In the genomic region with DNA sequence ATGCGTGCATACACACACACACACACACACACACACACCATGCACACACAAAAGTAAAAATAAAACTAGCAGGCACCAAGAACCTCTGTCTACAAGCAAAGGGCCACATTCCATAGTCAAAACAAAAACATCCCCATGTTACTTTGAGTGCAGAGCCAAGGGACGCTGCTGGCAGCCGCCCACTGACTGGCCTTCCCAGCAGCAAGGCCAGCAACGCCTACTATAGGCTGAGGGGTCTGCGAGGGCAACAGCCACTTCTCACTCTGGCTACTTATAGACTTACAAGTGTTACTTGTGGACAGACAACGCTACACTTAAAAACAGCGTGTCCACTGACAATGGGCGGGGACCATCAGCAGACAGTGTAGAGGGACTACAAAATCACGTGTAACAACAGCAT, we compare ENCODE assay signal across 8 mouse cellular contexts. TPM values are rescaled to one million over a fixed set of nuclear protein-coding genes. Genes with fewer than 3 reads are reported as not detected.
A peak's percentile ranks its signal among the peaks of the same experiment; 100 is the strongest.
DNase-seq lines count a peak whose midpoint lies in the region; ATAC-seq lines count a peak whose summit lies in the region.

No protein-coding gene starts in this region.

- no peak overlapping the region for H3K9ac ChIP-seq in forebrain, embryonic 11.5 days (ENCODE audit: low read length)
- H3K9ac ChIP-seq in midbrain, embryonic 11.5 days (ENCODE audit: low read length): no peak overlapping the region
- no peak overlapping the region for H3K9ac ChIP-seq in midbrain, embryonic 16.5 days (ENCODE audit: low read depth, low read length)
- H3K9ac ChIP-seq in hindbrain, embryonic 14.5 days: no peak overlapping the region
- no peak overlapping the region for H3K9ac ChIP-seq in neural tube, embryonic 15.5 days (replicated peaks)

- DNase-seq in forebrain, embryonic 10.5 days (ENCODE audit: extremely low spot score, low spot score): no peak
- DNase-seq in forebrain, embryonic 11.5 days (ENCODE audit: low spot score): no peak
- DNase-seq in midbrain, embryonic 11.5 days (ENCODE audit: low spot score, missing footprints): no peak
- no peak for DNase-seq in hindbrain, embryonic 14.5 days (ENCODE audit: low spot score)
- DNase-seq in layer of hippocampus, postnatal 36 days: no peak

- no peak overlapping the region for H3K4me3 ChIP-seq in forebrain, embryonic 10.5 days
- H3K4me3 ChIP-seq in forebrain, embryonic 11.5 days (ENCODE audit: low read depth, low read length): no peak overlapping the region
- H3K4me3 ChIP-seq in midbrain, embryonic 11.5 days (ENCODE audit: low read depth, low read length): no peak overlapping the region
- no peak overlapping the region for H3K4me3 ChIP-seq in midbrain, embryonic 16.5 days (ENCODE audit: low read depth, low read length)
- no peak overlapping the region for H3K4me3 ChIP-seq in hindbrain, embryonic 14.5 days (replicated peaks; ENCODE audit: low read length)
- no peak overlapping the region for H3K4me3 ChIP-seq in neural tube, embryonic 15.5 days (replicated peaks)

- peaks cover 92% of the 10 kb centered on the region for H3K4me1 ChIP-seq in forebrain, embryonic 10.5 days
- peaks cover 55% of the 10 kb centered on the region for H3K4me1 ChIP-seq in forebrain, embryonic 11.5 days (replicated peaks; ENCODE audit: control insufficient read depth, insufficient read depth, low read length)
- peaks cover 40% of the 10 kb centered on the region for H3K4me1 ChIP-seq in midbrain, embryonic 11.5 days (ENCODE audit: control insufficient read depth, insufficient read depth, low read length)
- peaks cover 65% of the 10 kb centered on the region for H3K4me1 ChIP-seq in midbrain, embryonic 16.5 days (ENCODE audit: control insufficient read depth, insufficient read depth, low read length)
- H3K4me1 ChIP-seq in hindbrain, embryonic 14.5 days (replicated peaks; ENCODE audit: control insufficient read depth, insufficient read depth, low read length): peaks cover 77% of the 10 kb centered on the region
- peaks cover 91% of the 10 kb centered on the region for H3K4me1 ChIP-seq in neural tube, embryonic 15.5 days

- no peaks in the 10 kb centered on the region; the same call in 1 of the 2 replicates for H3K9me3 ChIP-seq in forebrain, embryonic 10.5 days
- H3K9me3 ChIP-seq in forebrain, embryonic 11.5 days (ENCODE audit: control insufficient read depth, low read length): no peaks in the 10 kb centered on the region
- no peaks in the 10 kb centered on the region for H3K9me3 ChIP-seq in midbrain, embryonic 11.5 days (ENCODE audit: control insufficient read depth, low read length)
- no peaks in the 10 kb centered on the region for H3K9me3 ChIP-seq in midbrain, embryonic 16.5 days (replicated peaks; ENCODE audit: control insufficient read depth, low read length, poor library complexity, severe bottlenecking)
- no peaks in the 10 kb centered on the region for H3K9me3 ChIP-seq in hindbrain, embryonic 14.5 days (ENCODE audit: control insufficient read depth, low read length)
- no peaks in the 10 kb centered on the region for H3K9me3 ChIP-seq in neural tube, embryonic 15.5 days (replicated peaks)

- no peak overlapping the region for H3K4me2 ChIP-seq in forebrain, embryonic 11.5 days (ENCODE audit: low read depth, low read length, severe bottlenecking)
- H3K4me2 ChIP-seq in midbrain, embryonic 11.5 days: no peak overlapping the region
- no peak overlapping the region for H3K4me2 ChIP-seq in midbrain, embryonic 16.5 days (ENCODE audit: low read length)
- H3K4me2 ChIP-seq in hindbrain, embryonic 14.5 days (replicated peaks): peak overlapping the region; percentile 28
- peak overlapping the region; percentile 26 for H3K4me2 ChIP-seq in neural tube, embryonic 15.5 days

- H3K27ac ChIP-seq in forebrain, embryonic 10.5 days: peak overlapping the region; percentile 42; the same call in 1 of the 2 replicates
- no peak overlapping the region for H3K27ac ChIP-seq in forebrain, embryonic 11.5 days (ENCODE audit: low read depth, low read length)
- no peak overlapping the region for H3K27ac ChIP-seq in midbrain, embryonic 11.5 days (ENCODE audit: low read depth, low read length)
- no peak overlapping the region for H3K27ac ChIP-seq in midbrain, embryonic 16.5 days (ENCODE audit: low read length)
- H3K27ac ChIP-seq in hindbrain, embryonic 14.5 days: 0 out of 2 replicates have a peak overlapping the region, but pooled peaks have one; percentile 20
- H3K27ac ChIP-seq in neural tube, embryonic 15.5 days (replicated peaks): peak overlapping the region; percentile 54; the same call in 1 of the 2 replicates

- H3K36me3 ChIP-seq in forebrain, embryonic 10.5 days (replicated peaks): peaks cover 47% of the 10 kb centered on the region
- H3K36me3 ChIP-seq in forebrain, embryonic 11.5 days (ENCODE audit: control insufficient read depth, insufficient read depth, low read length): no peaks in the 10 kb centered on the region; the same call in 1 of the 2 replicates
- peaks cover 7% of the 10 kb centered on the region for H3K36me3 ChIP-seq in midbrain, embryonic 11.5 days (ENCODE audit: control insufficient read depth, insufficient read depth, low read length)
- H3K36me3 ChIP-seq in midbrain, embryonic 16.5 days (ENCODE audit: control insufficient read depth, insufficient read depth, low read length): no peaks in the 10 kb centered on the region
- H3K36me3 ChIP-seq in hindbrain, embryonic 14.5 days (replicated peaks; ENCODE audit: control insufficient read depth, insufficient read depth): no peaks in the 10 kb centered on the region
- peaks cover 4% of the 10 kb centered on the region; the same call in 1 of the 2 replicates for H3K36me3 ChIP-seq in neural tube, embryonic 15.5 days

- WGBS in forebrain, embryonic 10.5 days: 75% methylated on average over 9 of the region's 9 CpGs
- 66% methylated on average over 9 of the region's 9 CpGs for WGBS in forebrain, embryonic 11.5 days
- 71% methylated on average over 9 of the region's 9 CpGs for WGBS in midbrain, embryonic 11.5 days
- 58% methylated on average over 9 of the region's 9 CpGs for WGBS in midbrain, embryonic 16.5 days
- WGBS in hindbrain, embryonic 14.5 days: 57% methylated on average over 9 of the region's 9 CpGs
- 57% methylated on average over 9 of the region's 9 CpGs for whole genome bisulfite sequencing in neural tube, embryonic 15.5 days

- no peak for ATAC-seq in forebrain, embryonic 11.5 days (replicated peaks; ENCODE audit: low FRiP score)
- ATAC-seq in midbrain, embryonic 11.5 days (ENCODE audit: low FRiP score): peak; percentile 12; the same call in 1 of the 2 replicates
- ATAC-seq in midbrain, embryonic 16.5 days: no peak
- ATAC-seq in hindbrain, embryonic 14.5 days (ENCODE audit: low FRiP score): no peak
- ATAC-seq in neural tube, embryonic 15.5 days (ENCODE audit: low FRiP score): no peak
- no peak for ATAC-seq in granulocyte monocyte progenitor cell, adult 5-6 weeks (replicated peaks; ENCODE audit: poor library complexity, severe bottlenecking)

- no peaks in the 10 kb centered on the region for H3K27me3 ChIP-seq in forebrain, embryonic 10.5 days (ENCODE audit: poor library complexity, severe bottlenecking)
- no peaks in the 10 kb centered on the region for H3K27me3 ChIP-seq in forebrain, embryonic 11.5 days (ENCODE audit: control insufficient read depth, insufficient read depth, low read length)
- H3K27me3 ChIP-seq in midbrain, embryonic 11.5 days (ENCODE audit: control insufficient read depth, insufficient read depth, low read length): no peaks in the 10 kb centered on the region
- H3K27me3 ChIP-seq in midbrain, embryonic 16.5 days (ENCODE audit: control insufficient read depth, insufficient read depth, low read depth, low read length): no peaks in the 10 kb centered on the region
- H3K27me3 ChIP-seq in hindbrain, embryonic 14.5 days (ENCODE audit: control insufficient read depth, insufficient read depth, low read length): no peaks in the 10 kb centered on the region
- H3K27me3 ChIP-seq in neural tube, embryonic 15.5 days (replicated peaks): no peaks in the 10 kb centered on the region

RNA-seq across cellular contexts. Expression of a gene that starts 7.2 kb away (rescaled TPM):
- 8.6 and 9.7 TPM in 2 replicates for polyA plus RNA-seq in forebrain, embryonic 10.5 days (2016; fragmentation: Nextera tagmentation; extraction: Ambion mirVana)
- polyA plus RNA-seq in forebrain, embryonic 11.5 days (2014; fragmentation: Nextera tagmentation; extraction: Ambion mirVana): 14.1 and 14.7 TPM in 2 replicates
- 12.7 and 13.6 TPM in 2 replicates for polyA plus RNA-seq in midbrain, embryonic 11.5 days (2014; fragmentation: Nextera tagmentation; extraction: Ambion mirVana)
- polyA plus RNA-seq in midbrain, embryonic 16.5 days (2015; fragmentation: Nextera tagmentation; extraction: Ambion mirVana): 9.6 and 10.1 TPM in 2 replicates
- 15.1 and 15.6 TPM in 2 replicates for polyA plus RNA-seq in hindbrain, embryonic 14.5 days (2014; fragmentation: Nextera tagmentation; extraction: Ambion mirVana)
- 10.0 and 10.6 TPM in 2 replicates for polyA plus RNA-seq in neural tube, embryonic 15.5 days (2015; fragmentation: Nextera tagmentation; extraction: Ambion mirVana)
- 18.1 and 19.4 TPM in 2 replicates for total RNA-seq in granulocyte monocyte progenitor cell, adult 5-6 weeks (2014; fragmentation: Nextera tagmentation)
- 4.7 and 8.6 TPM in 2 replicates for total RNA-seq in granulocyte monocyte progenitor cell, adult 5-6 weeks (2017)
- 100 to 1,000 TPM; 126 to 132 TPM for total RNA-seq in layer of hippocampus, postnatal 36 days (2021)

RNA-seq across cellular contexts. Expression of a gene that starts 34.4 kb away (rescaled TPM):
- polyA plus RNA-seq in forebrain, embryonic 10.5 days (2016; fragmentation: Nextera tagmentation; extraction: Ambion mirVana): 108 and 110 TPM in 2 replicates
- polyA plus RNA-seq in forebrain, embryonic 11.5 days (2014; fragmentation: Nextera tagmentation; extraction: Ambion mirVana): 105 and 107 TPM in 2 replicates
- 101 and 110 TPM in 2 replicates for polyA plus RNA-seq in midbrain, embryonic 11.5 days (2014; fragmentation: Nextera tagmentation; extraction: Ambion mirVana)
- 69.8 and 70.1 TPM in 2 replicates for polyA plus RNA-seq in midbrain, embryonic 16.5 days (2015; fragmentation: Nextera tagmentation; extraction: Ambion mirVana)
- polyA plus RNA-seq in hindbrain, embryonic 14.5 days (2014; fragmentation: Nextera tagmentation; extraction: Ambion mirVana): 69.0 and 76.0 TPM in 2 replicates
- polyA plus RNA-seq in neural tube, embryonic 15.5 days (2015; fragmentation: Nextera tagmentation; extraction: Ambion mirVana): 69.7 and 73.1 TPM in 2 replicates
- total RNA-seq in granulocyte monocyte progenitor cell, adult 5-6 weeks (2014; fragmentation: Nextera tagmentation): 25.0 and 35.2 TPM in 2 replicates
- total RNA-seq in granulocyte monocyte progenitor cell, adult 5-6 weeks (2017): 14.0 and 17.5 TPM in 2 replicates
- total RNA-seq in layer of hippocampus, postnatal 36 days (2021): 10 to 100 TPM; 30.9 to 35.1 TPM

Comparison
In these comparisons a context has a peak if more than half of its experiments do, and no peak if none do; other contexts are left out.
1. H3K27ac ChIP-seq: peak in forebrain, embryonic 10.5 days (single experiment), hindbrain, embryonic 14.5 days (single experiment) and neural tube, embryonic 15.5 days (single experiment); none in forebrain, embryonic 11.5 days (single experiment), midbrain, embryonic 11.5 days (single experiment) and midbrain, embryonic 16.5 days (single experiment).
2. H3K4me2 ChIP-seq: peak in hindbrain, embryonic 14.5 days (single experiment) and neural tube, embryonic 15.5 days (single experiment); none in forebrain, embryonic 11.5 days (single experiment), midbrain, embryonic 11.5 days (single experiment) and midbrain, embryonic 16.5 days (single experiment).